Mouse (Mus musculus): ENCODE results near the gene Krtap17-1.

The Krtap17-1 gene

GRCm38 (mm10) chr11:99964213-99964612 is 29.6 kb downstream of the Krtap17-1 start:
- no peak for DNase-seq

DNA sequence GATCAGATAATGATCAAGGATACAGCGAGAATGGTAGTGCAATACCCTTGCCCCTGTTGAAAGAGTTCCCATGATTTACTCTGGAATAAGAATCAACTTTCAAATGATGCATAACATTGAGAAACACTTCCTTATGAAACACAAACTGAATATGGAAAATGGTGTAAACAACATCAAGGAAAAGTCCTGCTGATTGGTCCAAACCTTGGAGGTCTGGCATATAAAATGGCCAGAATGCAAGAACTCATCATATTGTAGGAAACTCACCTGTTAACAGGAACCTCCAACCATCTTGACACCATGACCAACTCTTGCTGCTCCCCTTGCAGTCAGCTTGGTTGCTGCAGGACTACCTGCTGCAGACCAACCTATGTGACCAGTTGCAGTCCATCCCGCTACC is 45.6 kb downstream of the Krtap17-1 start, which contains the start of gene Krtap9-5:
TSS of gene Krtap9-5 (plus strand) at position 301 of the 400 bp plus-strand sequence.
- DNase-seq, result no peak

All from cerebellum, adult 9-10 months (tissue).